Mouse (Mus musculus) stomach, embryonic 16.5 days (tissue): ENCODE measurements at regions not wholly inside any gene's neighbourhood (a gene's known extent, or its start where the extent isn't known, plus 50 kb on each side); places are given as distances from the start of the nearest gene placed in this dataset.
A peak's percentile ranks its signal among the peaks of the same experiment; 100 is the strongest.

Experiments used
- ATAC-seq: fragments of 200-750 bp; cut with Nextera tagmentation; 2 replicates; pipeline ENCODE4 v1.8.0; 2017; ENCODE audit warnings: moderate number of reproducible peaks, moderate TSS enrichment; ENCODE audit not compliant: insufficient read depth, low FRiP score
- H3K27ac ChIP-seq: fragments of 300-500 bp; sonication (generic); 2 replicates; pipeline ENCODE4 v1.5.1; 2014; ENCODE audit warnings: low read length
- H3K27me3 ChIP-seq: fragments of 300-500 bp; sonication (generic); 2 replicates; pipeline ENCODE4 v1.6.1; 2014; ENCODE audit warnings: low read length, control low read depth, mixed read lengths; ENCODE audit not compliant: control insufficient read depth, insufficient read depth
- H3K36me3 ChIP-seq: fragments of 300-500 bp; sonication (generic); 2 replicates; pipeline ENCODE4 v1.6.1; 2014; ENCODE audit warnings: low read length; ENCODE audit not compliant: control insufficient read depth, insufficient read depth
- H3K4me1 ChIP-seq: fragments of 300-500 bp; sonication (generic); 2 replicates; pipeline ENCODE4 v1.6.1; 2014; ENCODE audit warnings: low read length, control low read depth, mixed read lengths; ENCODE audit not compliant: control insufficient read depth, insufficient read depth
- H3K4me2 ChIP-seq: fragments of 300-500 bp; sonication (generic); 2 replicates; pipeline ENCODE4 v1.6.1; 2014; ENCODE audit warnings: low read depth, low read length, mixed read lengths
- H3K4me3 ChIP-seq: fragments of 300-500 bp; sonication (generic); replicated peaks from 2 replicates; pipeline ENCODE4 v1.5.1; 2014; ENCODE audit warnings: mild to moderate bottlenecking, low read length
- H3K9ac ChIP-seq: fragments of 300-500 bp; sonication (generic); 2 replicates; pipeline ENCODE4 v1.6.1; 2014; ENCODE audit warnings: low read length
- H3K9me3 ChIP-seq: fragments of 300-500 bp; sonication (generic); replicated peaks from 2 replicates; pipeline ENCODE4 v1.6.1; 2016; ENCODE audit warnings: low read length, control low read depth; ENCODE audit not compliant: control insufficient read depth
- WGBS: fragments of 180-500 bp; shearing (Covaris S2); extraction: QIAGEN DNeasy Blood & Tissue Kit; methylation state at CpG from one replicate; pipeline ENCODE4 v1.1.7; 2014; 5-methylcytosine and 5-hydroxymethylcytosine counted together

DNA sequence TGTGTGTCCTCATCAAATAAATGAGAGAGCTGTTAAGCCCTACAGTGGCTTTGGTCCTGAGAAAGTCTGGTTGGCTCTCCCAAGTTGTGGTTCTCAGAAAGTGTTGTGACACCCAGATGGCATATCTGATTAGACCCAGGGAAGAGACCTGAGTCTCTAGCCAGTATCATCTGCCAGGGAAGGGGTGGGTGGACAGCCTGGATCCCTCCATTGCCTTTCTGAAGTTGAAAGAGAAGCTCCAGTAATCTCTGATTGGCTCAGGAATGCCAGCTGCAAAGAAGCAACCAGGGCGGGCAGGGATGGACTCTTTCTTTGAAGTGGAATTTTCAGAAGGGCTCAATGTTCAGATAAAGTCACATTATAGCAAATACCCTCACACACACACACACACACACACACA lies 361.8 kb upstream of the Gm10131 start:
- Histone ChIP-seq H3K9ac (no peak overlapping the region), H3K36me3 (no peaks in the 10 kb centered on the region), H3K27ac (no peak overlapping the region), H3K27me3 (no peaks in the 10 kb centered on the region), H3K9me3 (no peaks in the 10 kb centered on the region), H3K4me1 (peaks cover 17% of the 10 kb centered on the region; the same call in 1 of the 2 replicates), H3K4me3 (no peak overlapping the region), H3K4me2 (no peak overlapping the region)
- ATAC-seq = no peak
- whole genome bisulfite sequencing = 84% methylated on average over 1 of the region's 1 CpGs

GRCm38 (mm10) chr8:34472846-34473245 lies 361.3 kb upstream of the Gm10131 start:
- Histone ChIP-seq H3K36me3 (no peaks in the 10 kb centered on the region), H3K4me2 (no peak overlapping the region), H3K9ac (no peak overlapping the region), H3K4me3 (no peak overlapping the region), H3K9me3 (no peaks in the 10 kb centered on the region), H3K27me3 (no peaks in the 10 kb centered on the region), H3K27ac (no peak overlapping the region), H3K4me1 (peaks cover 17% of the 10 kb centered on the region; the same call in 1 of the 2 replicates)
- peak; percentile 53; the same call in 1 of the 2 replicates for ATAC-seq
- WGBS = 19% methylated on average over 6 of the region's 6 CpGs

DNA sequence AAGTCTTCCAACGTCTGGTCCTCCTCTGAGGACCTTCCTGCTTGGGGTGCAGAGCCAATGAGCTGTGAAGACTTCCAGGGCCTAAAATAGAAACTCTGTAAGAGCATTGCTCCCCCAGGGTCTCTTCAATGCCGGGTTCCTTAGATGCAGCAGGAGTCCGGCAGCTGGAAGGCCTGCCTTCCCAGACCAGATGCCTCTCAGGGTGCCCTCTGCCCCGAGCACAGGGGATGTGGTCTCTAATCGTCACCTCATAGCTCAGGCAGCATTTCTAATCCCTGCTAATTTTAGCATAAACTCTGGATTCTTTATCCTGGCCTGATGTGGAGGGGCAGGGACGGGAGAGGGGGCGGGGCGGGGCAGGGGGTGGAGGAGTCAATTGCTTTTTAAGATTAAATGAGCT lies 360.9 kb upstream of the Gm10131 start:
- no peaks in the 10 kb centered on the region for H3K36me3 ChIP-seq
- peaks cover 17% of the 10 kb centered on the region; the same call in 1 of the 2 replicates for H3K4me1 ChIP-seq
- no peak overlapping the region; the same call in 1 of the 2 replicates for H3K4me2 ChIP-seq
- WGBS = 30% methylated on average over 8 of the region's 8 CpGs
- no peaks in the 10 kb centered on the region for H3K9me3 ChIP-seq
- no peak overlapping the region for H3K4me3 ChIP-seq
- no peaks in the 10 kb centered on the region for H3K27me3 ChIP-seq
- ATAC-seq = no peak
- peak overlapping the region; percentile 49; the same call in 1 of the 2 replicates for H3K9ac ChIP-seq
- H3K27ac ChIP-seq = no peak overlapping the region

DNA sequence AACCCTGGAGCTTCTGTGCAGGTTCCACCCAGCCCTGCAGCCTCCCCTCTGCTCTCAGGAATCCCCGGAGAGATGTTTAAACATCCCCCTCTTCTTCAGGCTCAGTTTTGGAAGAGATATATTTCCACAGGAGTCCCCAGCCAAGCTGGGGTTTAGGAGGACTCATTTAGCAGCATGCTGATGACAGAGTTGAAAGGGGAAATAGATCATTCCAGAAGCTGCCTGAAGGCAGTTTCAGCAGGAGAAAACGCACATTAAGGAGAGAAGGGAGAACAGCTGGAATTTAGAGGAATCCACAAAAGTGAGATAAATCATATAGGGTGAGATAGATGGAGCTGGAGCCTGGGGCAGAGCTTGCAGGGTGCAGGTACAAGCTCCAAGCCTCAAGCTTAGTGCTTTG lies 357.6 kb upstream of the Gm10131 start:
- 30% methylated on average over 2 of the region's 2 CpGs for WGBS
- H3K9ac ChIP-seq = no peak overlapping the region
- H3K4me1 ChIP-seq = peaks cover 13% of the 10 kb centered on the region; the same call in 1 of the 2 replicates
- no peaks in the 10 kb centered on the region for H3K27me3 ChIP-seq
- no peak for ATAC-seq
- no peak overlapping the region for H3K27ac ChIP-seq
- H3K36me3 ChIP-seq = no peaks in the 10 kb centered on the region
- H3K9me3 ChIP-seq = 0 out of 2 replicates have a peak, but pooled peaks cover 3% of the 10 kb centered on the region
- no peak overlapping the region for H3K4me3 ChIP-seq
- no peak overlapping the region for H3K4me2 ChIP-seq

- Histone ChIP-seq H3K4me2 (no peak overlapping the region), H3K27me3 (no peaks in the 10 kb centered on the region), H3K36me3 (no peaks in the 10 kb centered on the region), H3K4me1 (peaks cover 5% of the 10 kb centered on the region; the same call in 1 of the 2 replicates), H3K9ac (no peak overlapping the region), H3K4me3 (no peak overlapping the region), H3K9me3 (0 out of 2 replicates have a peak, but pooled peaks cover 3% of the 10 kb centered on the region), H3K27ac (no peak overlapping the region)
- 58% methylated on average over 5 of the region's 5 CpGs for WGBS
- ATAC-seq = no peak
These were observed 355.3 kb upstream of the Gm10131 start for GRCm38 (mm10) chr8:34466786-34467364.

DNA sequence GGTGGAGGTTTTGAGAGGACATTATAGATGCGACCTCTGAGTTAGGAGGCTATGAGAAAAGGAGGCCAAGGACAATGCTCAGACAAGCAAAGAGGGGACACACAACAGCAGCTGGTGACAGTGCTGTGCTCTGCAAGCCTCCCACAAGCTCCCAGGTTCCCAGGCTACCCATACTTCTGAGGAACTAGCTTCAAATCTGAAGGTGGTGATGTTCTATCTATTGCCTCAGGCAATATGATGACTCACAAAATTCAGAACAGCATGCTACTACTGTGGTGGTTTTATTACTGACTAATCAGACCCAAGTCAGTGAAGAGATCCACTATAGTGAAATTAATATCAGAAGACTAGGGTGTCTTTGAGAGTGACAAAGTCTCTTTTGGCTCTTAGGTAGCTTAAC lies 353.9 kb upstream of the Gm10131 start:
- no peak for ATAC-seq
- Histone ChIP-seq H3K36me3 (no peaks in the 10 kb centered on the region), H3K9ac (no peak overlapping the region), H3K4me3 (no peak overlapping the region), H3K9me3 (0 out of 2 replicates have a peak, but pooled peaks cover 3% of the 10 kb centered on the region), H3K4me2 (no peak overlapping the region), H3K4me1 (peaks cover 5% of the 10 kb centered on the region; the same call in 1 of the 2 replicates), H3K27ac (no peak overlapping the region), H3K27me3 (no peaks in the 10 kb centered on the region)
- 97% methylated on average over 1 of the region's 1 CpGs for WGBS

DNA sequence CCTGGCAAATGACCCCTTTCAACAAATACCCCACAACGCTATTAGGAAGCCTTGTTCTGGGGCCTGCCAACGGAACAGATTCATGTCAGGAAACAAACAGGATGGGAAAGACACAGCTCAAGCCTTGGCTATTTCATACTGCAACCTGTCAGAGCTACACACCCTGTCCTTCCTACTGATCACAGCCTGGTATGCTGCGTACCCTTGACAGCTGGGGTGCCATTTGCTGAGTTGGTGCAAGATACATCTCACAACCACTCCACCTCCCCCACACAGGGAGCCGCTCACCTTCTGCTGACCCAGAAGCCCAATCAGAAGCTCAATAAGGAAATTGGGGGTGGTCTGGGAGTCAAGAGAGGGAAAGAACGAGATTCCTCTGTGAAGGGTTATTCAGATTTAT lies 350.7 kb upstream of the Gm10131 start:
- no peak for ATAC-seq
- Histone ChIP-seq H3K27me3 (no peaks in the 10 kb centered on the region), H3K4me1 (no peaks in the 10 kb centered on the region), H3K9me3 (0 out of 2 replicates have a peak, but pooled peaks cover 3% of the 10 kb centered on the region), H3K4me2 (no peak overlapping the region), H3K27ac (no peak overlapping the region), H3K4me3 (no peak overlapping the region), H3K9ac (no peak overlapping the region), H3K36me3 (no peaks in the 10 kb centered on the region)
- 68% methylated on average over 5 of the region's 5 CpGs for WGBS

DNA sequence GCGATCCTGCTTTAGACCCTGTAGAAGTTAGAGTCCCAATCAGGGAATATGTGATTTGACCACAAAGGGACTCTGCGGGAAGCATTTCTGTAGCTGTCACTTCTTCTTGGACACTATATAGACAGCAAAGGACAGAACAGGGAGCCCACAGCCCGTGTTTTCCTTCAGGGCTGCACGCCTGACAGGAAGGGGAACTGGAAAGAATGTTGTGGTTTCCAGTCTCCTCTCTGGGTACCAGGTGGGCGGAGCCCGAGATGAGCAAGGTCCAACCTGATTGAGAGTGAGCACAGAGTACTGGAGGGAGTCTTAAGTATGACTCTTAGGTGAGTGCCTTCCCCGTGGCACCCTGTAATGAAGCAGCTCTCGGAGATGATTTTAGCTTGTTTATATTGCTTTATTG lies 346.8 kb upstream of the Gm10131 start:
- H3K36me3 ChIP-seq = no peaks in the 10 kb centered on the region
- no peaks in the 10 kb centered on the region for H3K9me3 ChIP-seq
- no peaks in the 10 kb centered on the region for H3K4me1 ChIP-seq
- H3K9ac ChIP-seq = no peak overlapping the region
- H3K27me3 ChIP-seq = no peaks in the 10 kb centered on the region
- no peak for ATAC-seq
- no peak overlapping the region for H3K4me3 ChIP-seq
- no peak overlapping the region for H3K4me2 ChIP-seq
- no peak overlapping the region for H3K27ac ChIP-seq
- WGBS = 80% methylated on average over 8 of the region's 8 CpGs

DNA sequence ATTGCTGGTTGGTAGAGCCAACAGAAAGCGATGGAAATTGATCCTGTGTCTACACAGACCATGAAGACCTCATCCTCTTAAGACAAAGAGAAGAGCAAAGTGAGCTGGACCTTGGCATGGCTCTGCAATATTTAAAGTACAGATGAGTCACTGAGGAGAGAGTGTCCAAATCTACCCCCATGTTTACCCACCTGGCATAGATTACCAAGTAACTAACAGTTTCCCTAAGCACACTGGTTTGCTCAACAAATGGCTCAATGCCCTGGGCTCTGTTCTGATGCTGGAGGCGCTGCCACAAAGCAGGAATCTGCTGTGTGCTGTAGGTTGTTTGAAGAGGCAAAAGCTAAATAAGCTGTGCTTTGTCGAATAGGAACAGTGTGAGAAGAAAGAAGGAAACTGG lies 345.0 kb upstream of the Gm10131 start:
- Histone ChIP-seq H3K9me3 (no peaks in the 10 kb centered on the region), H3K9ac (no peak overlapping the region), H3K4me2 (no peak overlapping the region), H3K4me3 (no peak overlapping the region), H3K27ac (no peak overlapping the region), H3K4me1 (no peaks in the 10 kb centered on the region), H3K36me3 (no peaks in the 10 kb centered on the region), H3K27me3 (no peaks in the 10 kb centered on the region)
- WGBS = 59% methylated on average over 3 of the region's 3 CpGs
- ATAC-seq = no peak
